Mouse (Mus musculus) spleen, adult 2 months (tissue): Measurements from ENCODE around the gene Akap8l.

Experiments
- CTCF ChIP-seq: fragments of 200-500 bp; IDR thresholded peaks from 2 replicates; pipeline ENCODE4 v1.5.1; 2011; ENCODE audit warnings: mild to moderate bottlenecking, inconsistent platforms; ENCODE audit not compliant: insufficient read depth, insufficient read length, insufficient replicate concordance; ENCODE audit errors: extremely low read depth
- POLR2A ChIP-seq: fragments of 200-500 bp; IDR thresholded peaks from 2 replicates; pipeline ENCODE4 v1.6.1; 2011; ENCODE audit warnings: low read depth, low read length, inconsistent platforms

DNA sequence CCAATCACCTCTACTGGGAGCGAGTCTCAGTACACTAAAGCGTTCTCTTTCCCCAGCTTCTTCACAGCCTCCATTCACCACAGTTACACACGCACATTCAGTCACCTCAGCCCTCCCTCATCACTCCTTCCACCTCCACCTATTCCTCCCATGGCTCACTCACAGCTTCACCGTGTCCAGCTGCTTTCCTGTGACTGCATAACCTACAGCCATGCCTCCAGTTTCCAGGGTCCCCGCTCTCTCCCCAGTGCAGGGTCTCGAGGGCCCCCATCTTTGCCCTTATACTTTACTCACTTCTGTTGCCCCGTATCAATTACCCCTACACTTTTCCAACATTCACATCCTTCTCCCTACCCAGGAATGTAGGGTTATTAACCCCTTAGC, 37.6 kb upstream of the Akap8l start:
- TF ChIP-seq POLR2A, result no peak
- no peak for TF ChIP-seq CTCF
